Mouse (Mus musculus): ENCODE measurements around the gene Bcr. TPM values are rescaled to one million over a fixed set of nuclear protein-coding genes. Genes with fewer than 3 reads are reported as not detected.

The Bcr gene
- 1 to 10 TPM; 9.9 to 10.0 TPM for total RNA-seq (2021)
- 7.3 and 8.5 TPM in 2 replicates for polyA plus RNA-seq (2012; rRNA removed)
- long read RNA-seq, full-length matches to known transcripts = 2 of 3 reads
- long read RNA-seq, partial matches to known transcripts = 0 of 3 reads
- long read RNA-seq, other reads (novel, unspliced or antisense) = 1 of 3 reads

DNA sequence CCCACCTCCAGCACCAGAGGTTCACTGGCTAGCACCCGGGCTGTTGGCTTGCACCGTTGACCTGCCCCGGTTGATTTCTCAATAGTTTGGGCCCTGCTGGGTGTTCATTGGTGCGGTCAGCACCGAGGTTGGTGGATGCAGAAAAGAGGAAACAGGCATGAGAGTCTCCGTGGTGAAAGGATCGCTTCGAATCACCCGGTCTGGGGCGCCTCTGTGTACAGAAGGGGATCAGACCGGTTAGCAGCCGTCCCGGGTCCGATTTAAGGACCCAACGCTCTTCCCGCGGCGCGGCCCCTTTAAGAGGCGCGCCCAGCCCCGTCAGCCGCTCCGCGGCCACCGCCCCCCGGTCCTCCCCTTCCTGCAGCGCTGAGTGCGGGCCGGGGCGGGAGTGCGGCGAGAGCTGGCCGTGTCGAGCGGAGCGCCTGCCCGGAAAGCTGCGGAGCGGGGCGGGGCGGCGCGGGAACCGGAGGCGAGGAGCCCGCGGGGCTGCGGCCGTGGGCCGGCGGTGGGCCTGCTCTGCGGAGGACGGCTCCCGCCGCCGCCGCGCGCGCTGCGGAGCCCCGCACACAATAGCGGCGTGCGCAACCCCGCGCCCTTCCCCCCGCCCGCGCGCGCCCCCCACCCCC lies at the start of gene Bcr:
Gene Bcr, plus strand, starts transcription at position 376 of the 626 bp plus-strand sequence.
- peak within 1 kb of the TSS; percentile 90 for H3K9ac ChIP-seq (ENCODE audit: low read depth, low read length)
- intact Hi-C loops (cut with DNase I) = loop anchor here (2.0 kb wide), 1 partner anchor 44 kb away; no protein-coding TSS in a partner anchor
- peaks cover 4% of the 10 kb centered on the region for H3K4me1 ChIP-seq (ENCODE audit: control insufficient read depth, insufficient read depth, low read length)
- TF ChIP-seq POLR2A (IDR thresholded peaks at IDR 0.05; ENCODE audit: insufficient read depth, low read depth, low read length) (peak; percentile 48; the same call in 1 of the 2 replicates), EP300 (IDR thresholded peaks at IDR 0.05; ENCODE audit: insufficient read depth, low read depth, low read length) (no peak)
- no peaks in the 10 kb centered on the region; the same call in none of the 2 replicates for H3K79me2 ChIP-seq (replicated peaks; ENCODE audit: control insufficient read depth, insufficient read depth, low read length)
- DNase-seq = peak; percentile 89
- peak within 1 kb of the TSS; percentile 86 for H3K4me3 ChIP-seq
- no peaks in the 10 kb centered on the region for H3K36me3 ChIP-seq (ENCODE audit: control insufficient read depth, insufficient read depth, low read length)
- peak within 1 kb of the TSS; percentile 60 for H3K27ac ChIP-seq
- no peaks in the 10 kb centered on the region for H3K27me3 ChIP-seq (ENCODE audit: control insufficient read depth, insufficient read depth, low read length)
- under 1% methylated on average over 52 of the region's 73 CpGs for WGBS

DNA sequence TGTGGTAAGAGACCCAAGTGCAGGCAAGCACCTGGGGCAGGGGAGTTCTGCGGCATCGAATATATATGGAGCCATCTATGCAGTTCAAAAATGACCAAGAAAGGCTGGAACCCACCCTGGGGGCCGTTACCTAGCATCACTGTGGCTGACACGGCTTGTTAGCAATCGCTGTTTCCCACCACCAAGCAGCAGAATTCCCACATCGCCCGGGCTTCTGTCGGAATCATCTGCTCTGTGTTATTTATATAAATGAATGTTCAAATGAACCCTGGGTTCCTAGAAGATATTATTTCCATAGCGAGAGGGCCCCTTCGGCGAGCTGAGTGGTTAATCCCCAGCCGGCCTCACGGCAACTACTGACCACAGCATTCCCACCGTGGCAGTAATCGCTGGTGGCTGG lies 49.7 kb upstream of the Bcr start:
- no peaks in the 10 kb centered on the region for H3K4me1 ChIP-seq (ENCODE audit: control insufficient read depth, insufficient read depth, low read length)
- intact Hi-C loops (cut with DNase I) = no loop called here
- H3K36me3 ChIP-seq (ENCODE audit: control insufficient read depth, insufficient read depth, low read length) = no peaks in the 10 kb centered on the region
- H3K4me3 ChIP-seq = no peak overlapping the region
- no peak overlapping the region for H3K27ac ChIP-seq
- no peaks in the 10 kb centered on the region for H3K79me2 ChIP-seq (replicated peaks; ENCODE audit: control insufficient read depth, insufficient read depth, low read length)
- TF ChIP-seq EP300 (IDR thresholded peaks at IDR 0.05; ENCODE audit: insufficient read depth, low read depth, low read length) = no peak
- TF ChIP-seq POLR2A (IDR thresholded peaks at IDR 0.05; ENCODE audit: insufficient read depth, low read depth, low read length) = no peak
- H3K9ac ChIP-seq (ENCODE audit: low read depth, low read length) = no peak overlapping the region
- peaks cover 1% of the 10 kb centered on the region; the same call in 1 of the 2 replicates for H3K27me3 ChIP-seq (ENCODE audit: control insufficient read depth, insufficient read depth, low read length)
- WGBS = 89% methylated on average over 15 of the region's 15 CpGs
- DNase-seq = no peak

DNA sequence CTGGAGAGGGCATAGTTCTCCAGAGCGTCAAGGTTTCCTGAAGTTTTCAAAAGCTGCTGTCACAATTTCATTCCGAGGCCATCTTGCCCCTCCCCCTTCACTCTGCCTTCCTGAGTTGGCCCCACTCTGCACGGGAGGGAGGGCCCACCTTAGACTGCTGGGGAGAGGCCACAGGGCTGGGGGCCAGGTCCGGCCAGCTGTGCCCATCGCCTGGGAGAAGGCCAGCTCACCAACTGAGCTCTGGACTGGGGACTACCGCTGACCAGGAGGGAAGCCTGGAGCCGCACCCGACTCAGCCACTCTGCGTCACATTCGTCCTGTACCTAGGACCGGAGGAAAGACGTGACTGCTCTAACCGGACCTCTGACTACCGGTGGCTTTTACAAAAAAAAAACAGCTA lies 44.9 kb upstream of the Bcr start:
- H3K4me3 ChIP-seq = no peak overlapping the region
- no peaks in the 10 kb centered on the region for H3K79me2 ChIP-seq (replicated peaks; ENCODE audit: control insufficient read depth, insufficient read depth, low read length)
- no peak for TF ChIP-seq CTCF (IDR thresholded peaks at IDR 0.05)
- no peak for TF ChIP-seq POLR2A (IDR thresholded peaks at IDR 0.05; ENCODE audit: insufficient read depth, low read depth, low read length)
- TF ChIP-seq EP300 (IDR thresholded peaks at IDR 0.05; ENCODE audit: insufficient read depth, low read depth, low read length) = no peak
- no peak for DNase-seq
- intact Hi-C loops (cut with DNase I) = no loop called here
- H3K4me1 ChIP-seq (ENCODE audit: control insufficient read depth, insufficient read depth, low read length) = no peaks in the 10 kb centered on the region
- H3K9ac ChIP-seq (ENCODE audit: low read depth, low read length) = no peak overlapping the region
- WGBS = 67% methylated on average over 14 of the region's 14 CpGs
- H3K27me3 ChIP-seq (ENCODE audit: control insufficient read depth, insufficient read depth, low read length) = peaks cover 1% of the 10 kb centered on the region; the same call in 1 of the 2 replicates
- no peak overlapping the region for H3K27ac ChIP-seq
- no peaks in the 10 kb centered on the region for H3K36me3 ChIP-seq (ENCODE audit: control insufficient read depth, insufficient read depth, low read length)

DNA sequence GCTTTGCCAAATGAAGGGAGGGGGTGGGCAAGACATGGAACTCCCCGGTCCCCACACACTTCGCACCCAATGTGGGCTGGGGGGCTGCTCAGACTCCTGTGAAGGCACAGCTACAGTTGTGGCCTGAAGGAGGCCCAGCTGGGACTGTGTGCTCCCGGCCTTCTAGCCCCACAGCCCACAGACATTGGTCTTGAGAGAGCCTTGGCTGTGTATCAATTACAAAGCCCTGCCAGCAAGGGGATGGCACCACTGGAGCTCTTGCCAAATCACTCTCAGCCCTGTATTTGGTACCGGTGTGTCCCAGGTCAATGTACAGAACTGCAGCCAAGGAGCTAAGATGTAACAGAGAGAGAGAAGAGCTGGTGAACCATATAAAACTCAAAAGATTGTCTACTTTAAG lies 43.9 kb upstream of the Bcr start:
- intact Hi-C loops (cut with DNase I) = no loop called here
- WGBS = 84% methylated on average over 4 of the region's 4 CpGs

DNA sequence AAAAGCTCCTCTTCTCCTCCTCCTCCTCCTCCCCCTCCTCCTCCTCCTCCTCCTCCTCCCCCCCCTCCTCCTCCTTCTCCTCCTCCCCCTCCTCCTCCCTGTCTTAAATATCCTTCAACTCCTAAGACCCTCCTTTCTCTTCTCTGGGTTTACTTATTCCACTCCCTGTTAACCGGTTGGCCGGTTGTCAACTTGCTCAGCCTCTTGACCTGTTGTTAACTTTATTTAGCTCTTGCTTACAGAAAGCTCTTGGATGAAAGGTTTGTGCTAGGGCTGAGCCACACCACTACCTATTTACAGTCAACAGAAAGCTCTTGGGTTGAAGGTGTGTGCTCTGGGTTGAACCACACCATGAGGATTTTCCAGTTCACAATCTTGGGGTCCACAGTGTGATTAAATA lies 40.1 kb upstream of the Bcr start:
- H3K4me1 ChIP-seq (ENCODE audit: control insufficient read depth, insufficient read depth, low read length) = no peaks in the 10 kb centered on the region
- intact Hi-C loops (cut with DNase I) = loop anchor here (2.0 to 5.0 kb wide), 2 partner anchors 83 to 98 kb away; no protein-coding TSS in a partner anchor
- H3K27me3 ChIP-seq (ENCODE audit: control insufficient read depth, insufficient read depth, low read length) = peaks cover 4% of the 10 kb centered on the region; the same call in 1 of the 2 replicates
- DNase-seq = no peak
- H3K4me3 ChIP-seq = no peak overlapping the region
- TF ChIP-seq POLR2A (IDR thresholded peaks at IDR 0.05; ENCODE audit: insufficient read depth, low read depth, low read length) (no peak), CTCF (IDR thresholded peaks at IDR 0.05) (no peak), EP300 (IDR thresholded peaks at IDR 0.05; ENCODE audit: insufficient read depth, low read depth, low read length) (no peak)
- WGBS = 69% methylated on average over 2 of the region's 2 CpGs
- no peak overlapping the region for H3K27ac ChIP-seq
- H3K79me2 ChIP-seq (replicated peaks; ENCODE audit: control insufficient read depth, insufficient read depth, low read length) = no peaks in the 10 kb centered on the region
- H3K9ac ChIP-seq (ENCODE audit: low read depth, low read length) = no peak overlapping the region
- H3K36me3 ChIP-seq (ENCODE audit: control insufficient read depth, insufficient read depth, low read length) = no peaks in the 10 kb centered on the region

More for the DNA sequence above, 43.9 kb upstream of the Bcr start:
- Histone ChIP-seq H3K4me3 (no peak overlapping the region), H3K4me1 (ENCODE audit: control insufficient read depth, insufficient read depth, low read length) (no peaks in the 10 kb centered on the region), H3K27ac (no peak overlapping the region), H3K79me2 (replicated peaks; ENCODE audit: control insufficient read depth, insufficient read depth, low read length) (no peaks in the 10 kb centered on the region), H3K9ac (ENCODE audit: low read depth, low read length) (no peak overlapping the region), H3K36me3 (ENCODE audit: control insufficient read depth, insufficient read depth, low read length) (no peaks in the 10 kb centered on the region), H3K27me3 (ENCODE audit: control insufficient read depth, insufficient read depth, low read length) (peaks cover 1% of the 10 kb centered on the region; the same call in 1 of the 2 replicates)
- TF ChIP-seq EP300 (IDR thresholded peaks at IDR 0.05; ENCODE audit: insufficient read depth, low read depth, low read length) = no peak
- TF ChIP-seq CTCF (IDR thresholded peaks at IDR 0.05) = no peak
- TF ChIP-seq POLR2A (IDR thresholded peaks at IDR 0.05; ENCODE audit: insufficient read depth, low read depth, low read length) = no peak
- DNase-seq = no peak

DNA sequence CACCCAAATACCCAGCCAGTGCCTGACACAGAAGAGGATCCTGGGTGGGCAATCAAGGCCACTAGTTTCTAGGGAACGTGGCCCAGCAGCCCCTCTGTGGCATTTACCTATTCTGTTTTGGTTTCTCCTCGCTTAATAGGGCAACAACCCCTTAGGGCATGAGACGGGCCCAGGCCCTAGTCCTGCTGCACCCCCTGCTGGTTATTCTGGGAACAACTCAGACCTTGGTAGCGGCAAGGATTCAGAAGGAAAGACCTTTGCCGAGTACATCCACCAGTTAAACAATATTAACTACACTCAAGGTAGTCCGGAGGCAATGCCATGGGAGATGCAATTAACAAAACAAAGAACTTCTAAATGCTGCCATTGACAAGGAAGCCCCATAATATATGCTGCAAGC lies 39.3 kb upstream of the Bcr start:
- 12% methylated on average over 6 of the region's 6 CpGs for WGBS
- TF ChIP-seq CTCF (IDR thresholded peaks at IDR 0.05) (peak; percentile 89), POLR2A (IDR thresholded peaks at IDR 0.05; ENCODE audit: insufficient read depth, low read depth, low read length) (no peak)
- DNase-seq = peak; percentile 31 to 71
- Histone ChIP-seq H3K27ac (no peak overlapping the region), H3K4me3 (no peak overlapping the region), H3K9ac (ENCODE audit: low read depth, low read length) (no peak overlapping the region), H3K79me2 (replicated peaks; ENCODE audit: control insufficient read depth, insufficient read depth, low read length) (no peaks in the 10 kb centered on the region), H3K27me3 (ENCODE audit: control insufficient read depth, insufficient read depth, low read length) (peaks cover 4% of the 10 kb centered on the region; the same call in 1 of the 2 replicates), H3K36me3 (ENCODE audit: control insufficient read depth, insufficient read depth, low read length) (no peaks in the 10 kb centered on the region), H3K4me1 (ENCODE audit: control insufficient read depth, insufficient read depth, low read length) (no peaks in the 10 kb centered on the region)
- intact Hi-C loops (cut with DNase I) = loop anchor here (2.0 to 5.0 kb wide), 2 partner anchors 84 to 99 kb away; no protein-coding TSS in a partner anchor
